ENCODE assay signal across 37 mouse cellular contexts in the genomic region with DNA sequence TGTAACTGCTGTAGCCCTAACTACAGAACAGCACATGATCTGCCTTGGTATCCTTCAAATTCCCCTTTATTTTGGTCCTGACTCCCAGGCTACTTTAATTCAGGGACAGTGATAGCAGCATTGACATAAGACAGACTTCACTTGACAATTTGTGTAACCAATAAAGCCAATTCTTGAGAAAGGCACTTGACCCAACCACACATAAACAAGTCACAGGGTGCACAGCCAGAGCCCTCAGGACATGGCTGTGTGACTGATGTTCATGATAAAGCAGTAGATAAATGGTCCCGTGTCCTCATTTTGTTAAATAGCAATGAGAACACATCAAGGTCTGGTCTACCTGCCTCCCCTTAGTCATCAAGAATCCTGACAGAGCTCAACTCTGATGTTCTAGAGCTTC. TPM values are rescaled to one million over a fixed set of nuclear protein-coding genes. Genes with fewer than 3 reads are reported as not detected.
"Had no signal": no experiment of that assay in that cellular context is flagged by ENCODE, and none has a peak within 500 bp of the region (broad histone marks: within the 10 kb centered on the region; RNA-seq: fewer than 3 reads in every experiment).

No protein-coding gene starts in this region.

- H3K27ac ChIP-seq: limb, embryonic 10.5 days; limb, embryonic 12.5 days; limb, embryonic 13.5 days; limb, embryonic 15.5 days; liver, embryonic 12.5 days; liver, embryonic 13.5 days; liver, embryonic 14.5 days; liver, embryonic 15.5 days; lung, embryonic 15.5 days; macrophage; midbrain, embryonic 10.5 days; midbrain, embryonic 12.5 days; midbrain, embryonic 13.5 days; midbrain, embryonic 15.5 days; neural tube, embryonic 12.5 days had no signal

- H3K9ac ChIP-seq: limb, embryonic 12.5 days; limb, embryonic 13.5 days; limb, embryonic 15.5 days; liver, embryonic 12.5 days; liver, embryonic 13.5 days; liver, embryonic 14.5 days; liver, embryonic 15.5 days; liver, postnatal 0 days; lung, embryonic 14.5 days; lung, embryonic 15.5 days; midbrain, embryonic 12.5 days; midbrain, embryonic 13.5 days; midbrain, embryonic 15.5 days; neural tube, embryonic 12.5 days had no signal

- ATAC-seq: liver, embryonic 12.5 days; liver, postnatal 0 days; lung, postnatal 0 days; midbrain, embryonic 13.5 days; midbrain, embryonic 15.5 days; midbrain, embryonic 16.5 days had no signal

- H3K4me3 ChIP-seq: limb, embryonic 10.5 days; limb, embryonic 12.5 days; limb, embryonic 13.5 days; limb, embryonic 15.5 days; liver, embryonic 12.5 days; liver, embryonic 13.5 days; liver, embryonic 15.5 days; lung, embryonic 15.5 days; megakaryocyte, embryonic 14.5 days; midbrain, embryonic 10.5 days; midbrain, embryonic 12.5 days; midbrain, embryonic 13.5 days; midbrain, embryonic 15.5 days; myocyte; neural tube, embryonic 12.5 days had no signal

- H3K27me3 ChIP-seq: limb, embryonic 12.5 days; limb, embryonic 13.5 days; limb, embryonic 15.5 days; liver, embryonic 12.5 days; liver, embryonic 13.5 days; liver, embryonic 15.5 days; lung, embryonic 15.5 days; megakaryocyte, embryonic 14.5 days; midbrain, embryonic 12.5 days; midbrain, embryonic 13.5 days; midbrain, embryonic 15.5 days; neural tube, embryonic 12.5 days had no signal

- DNase-seq: left cerebral cortex, postnatal 4 days; liver; liver, embryonic 13.5 days; liver, postnatal 0 days; lung, adult 18-20 months; lung, adult 2 months; lung, embryonic 14.5 days; lung, postnatal 10 days; lung, postnatal 14 days; lung, postnatal 36 days; lung, postnatal 4 days; midbrain, embryonic 14.5 days had no signal

- H3K4me1 ChIP-seq: limb, embryonic 10.5 days; limb, embryonic 12.5 days; limb, embryonic 13.5 days; limb, embryonic 15.5 days; liver, embryonic 12.5 days; liver, embryonic 13.5 days; liver, embryonic 15.5 days; lung, embryonic 15.5 days; megakaryocyte, embryonic 14.5 days; midbrain, embryonic 10.5 days; midbrain, embryonic 12.5 days; midbrain, embryonic 13.5 days; midbrain, embryonic 15.5 days; neural tube, embryonic 12.5 days had no signal

- H3K4me2 ChIP-seq: limb, embryonic 12.5 days; limb, embryonic 13.5 days; limb, embryonic 15.5 days; liver, embryonic 11.5 days; liver, embryonic 12.5 days; liver, embryonic 13.5 days; liver, embryonic 15.5 days; lung, embryonic 14.5 days; lung, embryonic 15.5 days; midbrain, embryonic 11.5 days; midbrain, embryonic 12.5 days; midbrain, embryonic 13.5 days; midbrain, embryonic 15.5 days; neural tube, embryonic 12.5 days had no signal

- H3K9me3 ChIP-seq: limb, embryonic 10.5 days; limb, embryonic 12.5 days; limb, embryonic 13.5 days; limb, embryonic 15.5 days; liver, embryonic 12.5 days; liver, embryonic 13.5 days; liver, embryonic 15.5 days; lung, embryonic 15.5 days; megakaryocyte, embryonic 14.5 days; midbrain, embryonic 10.5 days; midbrain, embryonic 12.5 days; midbrain, embryonic 13.5 days; midbrain, embryonic 15.5 days; neural tube, embryonic 12.5 days had no signal

RNA-seq across cellular contexts. Expression of a gene that starts 9.4 kb away (rescaled TPM):
- total RNA-seq: left cerebral cortex, postnatal 10 days; left cerebral cortex, postnatal 14 days; left cerebral cortex, postnatal 25 days; left cerebral cortex, postnatal 36 days; left cerebral cortex, postnatal 4 days; liver, adult 2 months had no signal
- polyA plus RNA-seq: limb, embryonic 10.5 days; midbrain, embryonic 12.5 days; myocyte had no signal
